Mouse (Mus musculus) liver, postnatal 0 days (tissue): ENCODE measurements around the gene Adgrg7. TPM values are rescaled to one million over a fixed set of nuclear protein-coding genes. Genes with fewer than 3 reads are reported as not detected.

Experiments used
- ATAC-seq: fragments of 200-750 bp; cut with Nextera tagmentation; 2 replicates; pipeline ENCODE4 v1.8.0; 2017; ENCODE audit warnings: mild to moderate bottlenecking, moderate library complexity
- DNase-seq: peaks from one replicate; pipeline ENCODE4 v3.0.0-alpha.2; 2016
- H3K27ac ChIP-seq: fragments of 300-500 bp; sonication (generic); 2 replicates; pipeline ENCODE4 v1.5.1; 2014; ENCODE audit warnings: antibody characterized with exemption, moderate library complexity, mild to moderate bottlenecking, low read depth
- H3K27me3 ChIP-seq: fragments of 300-500 bp; sonication (generic); 2 replicates; pipeline ENCODE4 v1.6.1; 2014; ENCODE audit warnings: low read length, control low read depth, mixed read lengths; ENCODE audit not compliant: insufficient read depth
- H3K36me3 ChIP-seq: fragments of 300-500 bp; sonication (generic); replicated peaks from 2 replicates; pipeline ENCODE4 v1.6.1; 2014; ENCODE audit warnings: mild to moderate bottlenecking, control low read depth, low read length, moderate library complexity, mixed read lengths; ENCODE audit not compliant: insufficient read depth
- H3K4me1 ChIP-seq: fragments of 300-500 bp; sonication (generic); 2 replicates; pipeline ENCODE4 v1.6.1; 2014; ENCODE audit warnings: antibody characterized with exemption, mild to moderate bottlenecking, control low read depth; ENCODE audit not compliant: insufficient read depth
- H3K4me2 ChIP-seq: fragments of 300-500 bp; sonication (generic); 2 replicates; pipeline ENCODE4 v1.6.1; 2014; ENCODE audit warnings: low read depth, mild to moderate bottlenecking, low read length, moderate library complexity, mixed read lengths
- H3K4me3 ChIP-seq: fragments of 300-500 bp; sonication (generic); 2 replicates; pipeline ENCODE4 v1.5.1; 2014; ENCODE audit warnings: low read depth, low read length
- H3K9ac ChIP-seq: fragments of 300-500 bp; sonication (generic); replicated peaks from 2 replicates; pipeline ENCODE4 v1.6.1; 2014; ENCODE audit warnings: mild to moderate bottlenecking, moderate library complexity
- H3K9me3 ChIP-seq: fragments of 300-500 bp; sonication (generic); 2 replicates; pipeline ENCODE4 v1.6.1; 2016; ENCODE audit warnings: mild to moderate bottlenecking, control low read depth, low read length, mixed read lengths
- CTCF ChIP-seq: sonication (generic); IDR thresholded peaks from 2 replicates; pipeline ENCODE4 v1.5.1; 2016; ENCODE audit warnings: antibody characterized with exemption, low read depth
- EP300 ChIP-seq: IDR thresholded peaks from 2 replicates; pipeline ENCODE4 v1.6.1; 2016; ENCODE audit warnings: antibody characterized with exemption, low read depth, mild to moderate bottlenecking
- WGBS: fragments of 180-500 bp; shearing (Covaris S2); extraction: QIAGEN DNeasy Blood & Tissue Kit; methylation state at CpG from one replicate; pipeline ENCODE4 v1.1.7; 2014; ENCODE audit not compliant: insufficient replicate concordance; 5-methylcytosine and 5-hydroxymethylcytosine counted together
- polyA plus RNA-seq: library from polyadenylated mRNA; unstranded; fragments of >200 nt; fragmentation: Nextera tagmentation; extraction: Ambion mirVana; gene quantifications from 2 replicates; pipeline ENCODE4 v1.2.1, GENCODE M21; 2015

Adgrg7 gene
- polyA plus RNA-seq, 1 experiment from 2014 or later, result not detected

GRCm38 (mm10) chr16:56716557-56717179, 79.0 kb downstream of the Adgrg7 start:
- Histone ChIP-seq H3K4me1 (peaks cover 20% of the 10 kb centered on the region), H3K9me3 (no peaks in the 10 kb centered on the region), H3K9ac (peak overlapping the region; percentile 91), H3K27me3 (no peaks in the 10 kb centered on the region), H3K36me3 (peaks cover 8% of the 10 kb centered on the region), H3K4me2 (peak overlapping the region; percentile 90), H3K4me3 (peak overlapping the region; percentile 92), H3K27ac (peak overlapping the region; percentile 98)
- TF ChIP-seq CTCF (no peak), EP300 (no peak)
- peak; percentile 57 for ATAC-seq
- DNase-seq, result no peak
- WGBS, result under 1% methylated on average over 31 of the region's 38 CpGs

- WGBS, result 17% methylated on average over 3 of the region's 3 CpGs
- peaks cover 18% of the 10 kb centered on the region for H3K4me1 ChIP-seq
- DNase-seq (no peak), ATAC-seq (no peak)
- H3K4me2 ChIP-seq, result peak overlapping the region; percentile 90
- H3K27ac ChIP-seq, result peak overlapping the region; percentile 98; the same call in 1 of the 2 replicates
- peaks cover 11% of the 10 kb centered on the region for H3K36me3 ChIP-seq
- H3K27me3 ChIP-seq, result no peaks in the 10 kb centered on the region
- TF ChIP-seq CTCF (no peak), EP300 (no peak)
- H3K9ac ChIP-seq, result peak overlapping the region; percentile 91; the same call in 1 of the 2 replicates
- no peaks in the 10 kb centered on the region for H3K9me3 ChIP-seq
- peak overlapping the region; percentile 92 for H3K4me3 ChIP-seq
Measured at GRCm38 (mm10) chr16:56715608-56716007, 80.0 kb downstream of the Adgrg7 start.

- Histone ChIP-seq H3K9ac (no peak overlapping the region), H3K4me1 (peaks cover 5% of the 10 kb centered on the region), H3K27ac (no peak overlapping the region), H3K9me3 (no peaks in the 10 kb centered on the region), H3K27me3 (no peaks in the 10 kb centered on the region), H3K4me3 (no peak overlapping the region), H3K4me2 (no peak overlapping the region), H3K36me3 (peaks cover 37% of the 10 kb centered on the region)
- 69% methylated on average over 3 of the region's 3 CpGs for WGBS
- no peak for ATAC-seq
- TF ChIP-seq EP300, result no peak
- no peak for TF ChIP-seq CTCF
- no peak for DNase-seq
Measured at GRCm38 (mm10) chr16:56710071-56710470, 85.6 kb downstream of the Adgrg7 start.

- Histone ChIP-seq H3K27ac (no peak overlapping the region), H3K27me3 (no peaks in the 10 kb centered on the region), H3K9me3 (no peaks in the 10 kb centered on the region), H3K4me3 (no peak overlapping the region), H3K4me2 (no peak overlapping the region), H3K9ac (no peak overlapping the region), H3K4me1 (no peaks in the 10 kb centered on the region), H3K36me3 (peaks cover 40% of the 10 kb centered on the region)
- ATAC-seq (no peak), DNase-seq (no peak)
- 79% methylated on average over 3 of the region's 3 CpGs for WGBS
- peak; percentile 27 for TF ChIP-seq CTCF
- no peak for TF ChIP-seq EP300
Measured at GRCm38 (mm10) chr16:56705731-56706130, 89.9 kb downstream of the Adgrg7 start.

GRCm38 (mm10) chr16:56700898-56701297, 94.8 kb downstream of the Adgrg7 start:
- H3K4me1 ChIP-seq, result no peaks in the 10 kb centered on the region
- no peak overlapping the region for H3K9ac ChIP-seq
- no peak for ATAC-seq
- TF ChIP-seq EP300 (no peak), CTCF (no peak)
- H3K4me3 ChIP-seq, result no peak overlapping the region
- H3K27ac ChIP-seq, result no peak overlapping the region
- H3K36me3 ChIP-seq, result peaks cover 45% of the 10 kb centered on the region
- no peaks in the 10 kb centered on the region for H3K9me3 ChIP-seq
- 87% methylated on average over 3 of the region's 3 CpGs for WGBS
- DNase-seq, result no peak
- H3K4me2 ChIP-seq, result no peak overlapping the region
- H3K27me3 ChIP-seq, result no peaks in the 10 kb centered on the region

GRCm38 (mm10) chr16:56696448-56696847, 99.2 kb downstream of the Adgrg7 start:
- 85% methylated on average over 2 of the region's 2 CpGs for WGBS

More at GRCm38 (mm10) chr16:56696448-56696847, 99.2 kb downstream of the Adgrg7 start:
- Histone ChIP-seq H3K9ac (no peak overlapping the region), H3K36me3 (peaks cover 52% of the 10 kb centered on the region), H3K4me3 (no peak overlapping the region), H3K4me1 (no peaks in the 10 kb centered on the region), H3K27me3 (no peaks in the 10 kb centered on the region), H3K4me2 (no peak overlapping the region), H3K27ac (no peak overlapping the region), H3K9me3 (no peaks in the 10 kb centered on the region)
- TF ChIP-seq EP300, result no peak
- TF ChIP-seq CTCF, result no peak
- ATAC-seq, result no peak
- DNase-seq, result no peak
